Mouse (Mus musculus): ENCODE measurements around the gene Spink4.

GRCm38 (mm10) chr4:40916592-40917155, 3.2 kb upstream of the Spink4 start:
- TF ChIP-seq POLR2A (IDR thresholded peaks at IDR 0.05; ENCODE audit: borderline replicate concordance, extremely low read depth, low read depth, low read length) (no peak), CTCF (IDR thresholded peaks at IDR 0.05; ENCODE audit: insufficient read depth, low read length) (no peak)

All from lung, adult 2 months (tissue).